Mouse (Mus musculus): ENCODE results near the gene Egfl6. TPM values are rescaled to one million over a fixed set of nuclear protein-coding genes. Genes with fewer than 3 reads are reported as not detected.

The Egfl6 gene
- total and polyA plus RNA-seq, 2 experiments, result 0.09 TPM; not detected in 1

GRCm38 (mm10) chrX:166477393-166477792, 108.1 kb downstream of the Egfl6 start:
- no peak overlapping the region for H3K9ac ChIP-seq (ENCODE audit: low read depth, low read length)
- peaks cover 20% of the 10 kb centered on the region; the same call in 1 of the 2 replicates for H3K79me2 ChIP-seq (ENCODE audit: control insufficient read depth, insufficient read depth, low read length)
- 10% methylated on average over 6 of the region's 6 CpGs for WGBS
- H3K4me1 ChIP-seq (ENCODE audit: control insufficient read depth, insufficient read depth, low read length), result peaks cover 22% of the 10 kb centered on the region
- H3K36me3 ChIP-seq (ENCODE audit: control insufficient read depth, insufficient read depth, low read length), result peaks cover 14% of the 10 kb centered on the region; the same call in 1 of the 2 replicates
- peak overlapping the region; percentile 35; the same call in 1 of the 2 replicates for H3K4me3 ChIP-seq (ENCODE audit: insufficient read depth, low read depth, low read length)
- TF ChIP-seq POLR2A (IDR thresholded peaks at IDR 0.05; ENCODE audit: extremely low read depth, insufficient read depth, low read length) (no peak), CTCF (IDR thresholded peaks at IDR 0.05; ENCODE audit: low read depth, low read length) (no peak)
- H3K27ac ChIP-seq (replicated peaks; ENCODE audit: insufficient read depth, low read depth, low read length), result no peak overlapping the region; the same call in 1 of the 2 replicates
- DNase-seq (ENCODE audit: extremely low read depth, low read depth, low spot score), result peak; percentile 56
- no peaks in the 10 kb centered on the region for H3K27me3 ChIP-seq (ENCODE audit: control insufficient read depth, insufficient read depth, low read length)

Other genes starting within 250 kb of the Egfl6 start
- 8.9 and 12.0 TPM in 2 replicates for gene Trappc2, start 145.1 kb downstream of the Egfl6 start, total RNA-seq (2014; rRNA removed)
- gene Trappc2, start 145.1 kb downstream of the Egfl6 start, polyA plus RNA-seq (2012; rRNA removed), result 1.6 and 2.2 TPM in 2 replicates
- gene Ofd1, start 145.0 kb downstream of the Egfl6 start, total RNA-seq (2014; rRNA removed), result 1.8 and 2.2 TPM in 2 replicates
- gene Ofd1, start 145.0 kb downstream of the Egfl6 start, polyA plus RNA-seq (2012; rRNA removed), result 0.31 and 0.44 TPM in 2 replicates
- 63.4 and 65.5 TPM in 2 replicates for gene Rab9, start 105.9 kb downstream of the Egfl6 start, total RNA-seq (2014; rRNA removed)
- gene Rab9, start 105.9 kb downstream of the Egfl6 start, polyA plus RNA-seq (2012; rRNA removed), result 11.6 and 13.0 TPM in 2 replicates
- gene Tceanc, start 67.2 kb downstream of the Egfl6 start, total RNA-seq (2014; rRNA removed), result 1.6 and 1.7 TPM in 2 replicates
- 0.34 and 0.37 TPM in 2 replicates for gene Tceanc, start 67.2 kb downstream of the Egfl6 start, polyA plus RNA-seq (2012; rRNA removed)

Measured in liver, adult 2 months (tissue).